Mouse (Mus musculus) C2C12 (cell line): ENCODE measurements around the gene Lztfl1. TPM values are rescaled to one million over a fixed set of nuclear protein-coding genes. Genes with fewer than 3 reads are reported as not detected.
"Not testable (repeated sequence)": the region's sequence is repeated elsewhere in the genome, so short reads cannot be mapped to it uniquely, and the experiment has no call there.

Experiments
- H3K27me3 ChIP-seq: one replicate; pipeline ENCODE4 v1.6.1; 2011; ENCODE audit not compliant: control insufficient read depth, insufficient read depth, insufficient read length
- H3K36me3 ChIP-seq: one replicate; pipeline ENCODE4 v1.6.1; 2011; ENCODE audit not compliant: control insufficient read depth, insufficient read depth
- H3K4me3 ChIP-seq: one replicate; pipeline ENCODE4 v1.5.1; 2011; ENCODE audit warnings: mild to moderate bottlenecking, control low read depth; ENCODE audit not compliant: poor library complexity, insufficient read depth, severe bottlenecking
- H3K79me2 ChIP-seq: one replicate; pipeline ENCODE4 v1.6.1; 2011; ENCODE audit not compliant: control insufficient read depth, insufficient read depth
- H3K79me3 ChIP-seq: one replicate; pipeline ENCODE4 v1.6.1; 2011; ENCODE audit warnings: low read depth, control low read depth
- H3ac ChIP-seq: one replicate; pipeline ENCODE3; 2011; ENCODE audit warnings: low read depth; ENCODE audit not compliant: control insufficient read depth, insufficient read length
- CEBPB ChIP-seq: IDR thresholded peaks from one replicate; pipeline ENCODE4 v1.6.1; 2011; ENCODE audit warnings: low read depth, mild to moderate bottlenecking, control low read depth, moderate library complexity
- CTCF ChIP-seq: IDR thresholded peaks from one replicate; pipeline ENCODE4 v1.5.1; 2011; ENCODE audit not compliant: control insufficient read depth, insufficient read depth, insufficient read length
- FOSL1 ChIP-seq: IDR thresholded peaks from one replicate; pipeline ENCODE4 v1.8.0; 2011; ENCODE audit warnings: mild to moderate bottlenecking, low read length; ENCODE audit not compliant: poor library complexity, insufficient read depth, severe bottlenecking
- MAX ChIP-seq: IDR thresholded peaks from one replicate; pipeline ENCODE4 v1.6.1; 2011; ENCODE audit warnings: mild to moderate bottlenecking, control low read depth
- MYOD1 ChIP-seq: IDR thresholded peaks from one replicate; pipeline ENCODE4 v1.6.1; 2011; ENCODE audit warnings: low read depth; ENCODE audit not compliant: control insufficient read depth, insufficient read length
- MYOG ChIP-seq: IDR thresholded peaks from one replicate; pipeline ENCODE4 v1.6.1; 2011; ENCODE audit not compliant: control insufficient read depth, insufficient read length; ENCODE audit errors: extremely low read depth
- USF1 ChIP-seq: IDR thresholded peaks from one replicate; pipeline ENCODE4 v1.6.1; 2011; ENCODE audit warnings: low read depth, mild to moderate bottlenecking, control low read depth, moderate library complexity
- polyA plus RNA-seq: library from polyadenylated mRNA; unstranded; fragments of >200 nt; fragmentation: generic; extraction: Trizol; gene quantifications from one replicate; pipeline ENCODE4 v1.2.1, GENCODE M21; 2012; ENCODE audit warnings: missing spikeins

The Lztfl1 gene
- polyA plus RNA-seq, 1 experiment, result 3.3 TPM

DNA sequence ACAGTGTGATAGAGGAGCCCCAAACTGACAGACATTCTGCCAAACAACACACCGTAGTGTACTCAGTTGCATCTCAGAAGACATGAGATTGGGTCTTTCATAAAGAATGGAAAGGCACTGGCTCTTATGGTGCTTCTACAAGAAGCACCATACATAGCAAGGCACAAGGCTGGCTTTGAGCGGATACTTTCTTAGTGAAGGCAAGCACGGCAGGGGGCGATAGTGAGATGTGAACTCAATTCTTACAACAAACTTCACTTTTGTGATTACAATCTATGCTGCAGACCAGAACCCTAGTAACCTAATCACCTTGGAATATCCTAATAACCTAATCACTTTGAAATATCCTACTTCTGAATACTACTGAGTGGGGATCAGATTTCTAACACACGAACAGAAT is 51.9 kb downstream of the Lztfl1 start:
- TF ChIP-seq MAX (no peak), CTCF (no peak), MYOG (no peak), FOSL1 (no peak), USF1 (no peak), MYOD1 (no peak), CEBPB (no peak)
- H3ac ChIP-seq, result no peak overlapping the region
- H3K36me3 ChIP-seq, result no peaks in the 10 kb centered on the region
- H3K4me3 ChIP-seq, result no peak overlapping the region
- H3K27me3 ChIP-seq, result no peaks in the 10 kb centered on the region
- no peaks in the 10 kb centered on the region for H3K79me2 ChIP-seq
- H3K79me3 ChIP-seq, result no peaks in the 10 kb centered on the region

DNA sequence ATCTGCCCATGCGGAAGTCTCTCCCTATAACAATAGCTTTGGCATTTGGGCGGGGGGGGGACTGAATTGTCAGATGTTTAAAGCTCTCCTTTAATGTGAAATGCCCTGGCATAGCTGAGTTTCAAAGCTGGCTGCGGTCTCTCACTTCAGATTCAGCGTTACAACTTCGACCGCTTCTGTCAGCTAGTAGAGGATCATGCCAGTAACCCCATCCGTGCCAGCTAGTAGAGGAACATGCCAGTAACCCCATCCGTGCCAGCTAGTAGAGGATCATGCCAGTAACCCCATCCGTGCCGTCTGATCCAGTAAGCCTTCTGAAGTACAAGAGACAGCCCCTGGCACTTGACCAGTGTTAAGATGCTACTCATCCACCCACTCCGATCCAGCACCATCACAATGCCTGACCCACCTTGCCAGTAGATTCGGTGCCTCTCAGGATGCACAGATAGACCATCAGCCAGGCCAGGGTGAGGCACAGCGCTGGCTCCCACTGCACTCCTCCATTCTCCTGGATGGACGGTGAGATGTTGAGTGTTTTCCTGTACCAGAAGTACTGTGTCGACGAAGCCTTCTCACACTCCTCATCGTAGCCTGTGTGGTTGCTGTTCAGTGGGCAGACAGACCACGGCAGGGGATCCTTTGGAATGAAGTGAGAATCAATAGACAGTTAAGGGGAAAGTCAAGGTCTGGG is 57.4 kb downstream of the Lztfl1 start:
- H3ac ChIP-seq, H3K79me2 ChIP-seq, H3K4me3 ChIP-seq, H3K27me3 ChIP-seq, H3K36me3 ChIP-seq, H3K79me3 ChIP-seq: not testable (repeated sequence)

DNA sequence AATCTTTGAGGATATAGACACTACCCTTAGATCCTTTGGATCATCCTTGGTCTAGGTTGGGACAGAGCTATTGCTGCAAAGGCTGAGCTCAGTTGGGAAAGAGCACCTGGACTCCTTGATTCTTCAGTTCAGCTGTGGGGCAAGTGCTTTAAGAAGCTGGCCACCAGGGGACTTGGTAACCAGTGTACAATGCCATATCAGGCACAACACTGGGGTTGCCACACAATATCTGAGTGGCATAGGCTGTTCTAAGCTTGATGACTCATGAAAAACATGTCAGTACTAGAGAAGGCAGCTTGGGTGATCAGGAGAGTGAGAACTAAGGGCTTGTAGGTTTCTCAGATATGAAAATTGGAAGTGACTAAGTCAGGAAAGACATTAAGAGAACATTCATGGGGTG is 58.5 kb downstream of the Lztfl1 start:
- Histone ChIP-seq H3K27me3 (no peaks in the 10 kb centered on the region), H3K79me3 (no peaks in the 10 kb centered on the region), H3K4me3 (no peak overlapping the region), H3K79me2 (no peaks in the 10 kb centered on the region), H3ac (no peak overlapping the region), H3K36me3 (no peaks in the 10 kb centered on the region)
- TF ChIP-seq MYOD1 (no peak), FOSL1 (no peak), MAX (no peak), CEBPB (peak; percentile 16), MYOG (no peak)

DNA sequence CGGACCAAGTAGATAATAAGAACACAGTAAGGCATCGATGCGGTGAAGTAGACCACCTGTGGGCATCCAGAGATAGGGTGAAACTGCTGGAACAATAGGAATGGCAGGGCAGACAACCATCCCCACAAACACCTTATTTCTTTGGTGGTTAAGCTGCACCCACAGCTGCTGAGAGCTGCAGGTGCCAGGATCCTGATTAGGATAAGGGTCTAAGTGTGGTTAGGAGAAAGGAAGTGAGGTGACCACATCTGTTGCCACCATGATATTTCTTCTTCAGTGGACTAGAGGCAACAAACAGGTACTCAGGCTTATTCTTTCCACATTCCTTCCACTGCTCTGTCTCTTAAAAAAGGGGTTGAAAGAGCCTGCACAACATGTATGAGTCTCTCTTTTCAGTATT is 60.0 kb downstream of the Lztfl1 start:
- Histone ChIP-seq H3K4me3 (no peak overlapping the region), H3K27me3 (no peaks in the 10 kb centered on the region), H3K79me2 (no peaks in the 10 kb centered on the region), H3ac (no peak overlapping the region), H3K79me3 (no peaks in the 10 kb centered on the region), H3K36me3 (no peaks in the 10 kb centered on the region)
- TF ChIP-seq MYOG, result no peak

DNA sequence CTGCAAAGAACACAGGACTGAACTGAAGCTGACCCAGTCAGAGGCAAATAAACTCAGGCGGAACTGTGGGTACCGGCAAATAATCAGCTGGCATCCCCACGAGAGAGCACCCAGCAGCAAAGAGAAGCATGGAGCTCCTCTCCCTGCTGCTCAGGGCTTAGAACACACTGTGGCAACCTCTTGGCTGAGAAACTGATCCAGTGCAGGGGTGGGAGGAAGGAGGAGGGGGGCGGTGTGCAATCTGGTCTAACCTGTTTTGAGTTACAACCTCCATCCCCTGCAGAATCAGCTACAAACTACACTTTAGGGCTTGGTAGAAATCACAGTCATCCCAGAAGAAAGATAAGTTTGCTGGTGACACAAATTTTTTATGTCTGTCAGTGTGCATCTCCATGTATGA is 66.1 kb downstream of the Lztfl1 start:
- H3K79me3 ChIP-seq, result no peaks in the 10 kb centered on the region
- H3K4me3 ChIP-seq, result no peak overlapping the region
- H3K27me3 ChIP-seq, result peaks cover 6% of the 10 kb centered on the region
- no peaks in the 10 kb centered on the region for H3K79me2 ChIP-seq
- H3K36me3 ChIP-seq, result no peaks in the 10 kb centered on the region
- TF ChIP-seq MYOG, result no peak
- TF ChIP-seq USF1, result no peak
- TF ChIP-seq MAX, result no peak
- no peak overlapping the region for H3ac ChIP-seq

DNA sequence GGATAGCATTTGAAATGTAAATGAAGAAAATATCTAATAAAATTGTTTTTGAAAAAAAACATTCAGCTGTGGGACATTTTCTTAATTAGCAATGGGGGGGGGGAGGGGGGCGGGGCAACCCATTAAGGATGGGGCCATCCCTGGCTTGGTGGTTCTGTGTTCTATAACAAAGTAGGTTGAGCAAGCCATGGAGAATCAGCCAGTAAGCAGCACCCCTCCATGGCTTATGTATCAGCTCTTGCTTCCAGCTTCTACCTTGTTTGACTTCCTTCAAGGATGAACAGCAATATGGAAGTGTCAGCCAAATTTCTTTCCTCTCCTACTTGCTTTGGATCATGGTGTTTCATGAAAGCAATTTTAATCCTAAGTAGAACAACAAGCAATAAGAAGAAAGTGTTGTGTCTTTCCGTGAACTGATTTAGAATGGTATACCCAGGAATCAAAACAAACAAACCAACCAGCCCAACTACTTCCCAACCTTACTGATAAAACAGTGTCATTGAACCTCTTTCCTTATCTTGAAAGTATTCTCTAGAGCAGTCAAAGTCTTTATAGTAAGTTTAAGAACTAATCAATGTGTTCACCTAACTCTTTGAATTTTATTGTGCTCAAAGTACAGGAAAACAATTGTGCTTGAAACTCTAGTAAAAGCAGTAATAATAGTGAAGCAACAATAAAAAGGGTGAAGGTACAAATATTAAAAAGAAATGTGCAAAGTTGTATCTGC is 67.5 kb downstream of the Lztfl1 start:
- no peak for TF ChIP-seq MYOD1
- no peak for TF ChIP-seq USF1
- no peak for TF ChIP-seq FOSL1
- TF ChIP-seq CTCF, result no peak
- no peak for TF ChIP-seq MYOG
- TF ChIP-seq CEBPB, result no peak
- TF ChIP-seq MAX, result no peak
- H3K79me3 ChIP-seq, result no peaks in the 10 kb centered on the region
- H3K36me3 ChIP-seq, result no peaks in the 10 kb centered on the region
- H3K79me2 ChIP-seq, result no peaks in the 10 kb centered on the region
- peaks cover 6% of the 10 kb centered on the region for H3K27me3 ChIP-seq
- H3K4me3 ChIP-seq, result no peak overlapping the region
- H3ac ChIP-seq, result no peak overlapping the region

Other genes starting within 250 kb of the Lztfl1 start
- gene Limd1, start 239.0 kb downstream of the Lztfl1 start, polyA plus RNA-seq, result 20.0 TPM
- 9.1 TPM for gene Sacm1l, start 187.9 kb downstream of the Lztfl1 start, polyA plus RNA-seq
- 0.02 TPM for gene Slc6a20b, start 85.1 kb downstream of the Lztfl1 start, polyA plus RNA-seq
- gene Ccr9, start 39.3 kb downstream of the Lztfl1 start, polyA plus RNA-seq, result 0.01 TPM
- not detected for gene Slc6a20a, start 38.8 kb downstream of the Lztfl1 start, polyA plus RNA-seq
- gene Cxcr6, start 88.8 kb upstream of the Lztfl1 start, polyA plus RNA-seq, result 5.7 TPM
- 4.1 TPM for gene Fyco1, start 134.2 kb upstream of the Lztfl1 start, polyA plus RNA-seq
- 0.62 TPM for gene Xcr1, start 144.3 kb upstream of the Lztfl1 start, polyA plus RNA-seq